Mouse (Mus musculus) kidney, embryonic 16.5 days (tissue): ENCODE measurements around the gene 1700001C02Rik. TPM values are rescaled to one million over a fixed set of nuclear protein-coding genes. Genes with fewer than 3 reads are reported as not detected.

Experiments
- ATAC-seq: fragments of 200-750 bp; cut with Nextera tagmentation; 2 replicates; pipeline ENCODE4 v1.8.0; 2017; ENCODE audit warnings: moderate TSS enrichment; ENCODE audit not compliant: low FRiP score, low TSS enrichment
- H3K27ac ChIP-seq: fragments of 300-500 bp; sonication (generic); 2 replicates; pipeline ENCODE4 v1.5.1; 2014; ENCODE audit warnings: low read length
- H3K27me3 ChIP-seq: fragments of 300-500 bp; sonication (generic); 2 replicates; pipeline ENCODE4 v1.6.1; 2014; ENCODE audit warnings: low read length, control low read depth, mixed read lengths; ENCODE audit not compliant: insufficient read depth
- H3K36me3 ChIP-seq: fragments of 300-500 bp; sonication (generic); 2 replicates; pipeline ENCODE4 v1.6.1; 2014; ENCODE audit warnings: low read length, control low read depth, mixed read lengths; ENCODE audit not compliant: insufficient read depth
- H3K4me1 ChIP-seq: fragments of 300-500 bp; sonication (generic); 2 replicates; pipeline ENCODE4 v1.6.1; 2014; ENCODE audit warnings: low read length, control low read depth, mixed read lengths; ENCODE audit not compliant: insufficient read depth
- H3K4me2 ChIP-seq: fragments of 300-500 bp; sonication (generic); replicated peaks from 2 replicates; pipeline ENCODE4 v1.6.1; 2014; ENCODE audit warnings: low read depth, low read length
- H3K4me3 ChIP-seq: fragments of 300-500 bp; sonication (generic); 2 replicates; pipeline ENCODE4 v1.5.1; 2014; ENCODE audit warnings: mild to moderate bottlenecking, low read length
- H3K9ac ChIP-seq: fragments of 300-500 bp; sonication (generic); replicated peaks from 2 replicates; pipeline ENCODE4 v1.6.1; 2014; ENCODE audit warnings: low read length
- H3K9me3 ChIP-seq: fragments of 300-500 bp; sonication (generic); 2 replicates; pipeline ENCODE4 v1.6.1; 2016; ENCODE audit warnings: low read length, control low read depth
- WGBS: fragments of 180-500 bp; shearing (Covaris S2); extraction: QIAGEN DNeasy Blood & Tissue Kit; methylation state at CpG from one replicate; pipeline ENCODE4 v1.1.7; 2014; 5-methylcytosine and 5-hydroxymethylcytosine counted together
- polyA plus RNA-seq: library from polyadenylated mRNA; unstranded; fragments of >200 nt; fragmentation: Nextera tagmentation; extraction: Ambion mirVana; gene quantifications from 2 replicates; pipeline ENCODE4 v1.2.1, GENCODE M21; 2015

1700001C02Rik gene
- polyA plus RNA-seq, 1 experiment from 2014 or later, result not detected

DNA sequence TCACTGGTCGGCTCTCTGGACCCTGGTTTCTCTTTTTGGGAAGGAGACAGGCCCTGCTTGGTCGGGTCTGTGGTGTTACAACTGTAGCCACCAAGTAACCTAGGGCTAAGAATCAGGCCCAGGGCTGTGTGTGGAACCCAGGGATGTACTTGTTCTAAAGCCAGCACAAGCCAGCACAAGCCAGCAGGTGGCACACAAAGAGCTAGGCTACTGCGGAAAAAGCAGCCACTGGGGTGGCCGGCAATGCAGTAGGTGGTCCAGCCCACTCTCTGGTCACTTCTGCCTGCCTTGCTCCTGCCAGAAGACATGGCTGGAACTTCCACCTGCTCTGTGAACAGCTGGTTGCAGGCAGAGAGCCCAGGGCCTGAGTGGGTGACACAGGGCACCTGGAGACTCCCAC lies 5.7 kb upstream of the 1700001C02Rik start:
- no peak overlapping the region for H3K4me2 ChIP-seq
- no peak for ATAC-seq
- no peaks in the 10 kb centered on the region for H3K36me3 ChIP-seq
- no peak overlapping the region for H3K27ac ChIP-seq
- no peak overlapping the region for H3K4me3 ChIP-seq
- no peak overlapping the region for H3K9ac ChIP-seq
- H3K27me3 ChIP-seq, result peaks cover 3% of the 10 kb centered on the region; the same call in 1 of the 2 replicates
- H3K4me1 ChIP-seq, result no peaks in the 10 kb centered on the region
- no peaks in the 10 kb centered on the region for H3K9me3 ChIP-seq
- WGBS, result 46% methylated on average over 4 of the region's 4 CpGs

- H3K4me3 ChIP-seq, result no peak within 1 kb of the TSS
- H3K27me3 ChIP-seq, result peaks cover 14% of the 10 kb centered on the region
- ATAC-seq, result no peak
- H3K4me2 ChIP-seq, result no peak within 1 kb of the TSS
- H3K36me3 ChIP-seq, result no peaks in the 10 kb centered on the region
- H3K9ac ChIP-seq, result no peak within 1 kb of the TSS
- no peak within 1 kb of the TSS for H3K27ac ChIP-seq
- no peaks in the 10 kb centered on the region for H3K9me3 ChIP-seq
- WGBS, result 30% methylated on average over 12 of the region's 12 CpGs
- H3K4me1 ChIP-seq, result no peaks in the 10 kb centered on the region
Observed at GRCm38 (mm10) chr5:30461821-30462220, 4.0 kb upstream of the 1700001C02Rik start, which contains the start of gene Otof. Gene Otof (minus strand): TSS chr5:30461932.

- ATAC-seq, result 0 out of 2 replicates have a peak, but pooled peaks have one; percentile 13
- WGBS, result 39% methylated on average over 9 of the region's 9 CpGs
- no peaks in the 10 kb centered on the region for H3K36me3 ChIP-seq
Observed at GRCm38 (mm10) chr5:30466315-30466714, 468 bp downstream of the 1700001C02Rik start.

GRCm38 (mm10) chr5:30470454-30470853 lies 4.6 kb downstream of the 1700001C02Rik start:
- ATAC-seq, result no peak

More at GRCm38 (mm10) chr5:30466315-30466714, 468 bp downstream of the 1700001C02Rik start:
- Histone ChIP-seq H3K27me3 (peaks cover 14% of the 10 kb centered on the region), H3K4me2 (peak overlapping the region; percentile 70), H3K27ac (no peak overlapping the region), H3K4me3 (peak overlapping the region; percentile 41), H3K9ac (no peak overlapping the region; the same call in 1 of the 2 replicates), H3K4me1 (no peaks in the 10 kb centered on the region), H3K9me3 (no peaks in the 10 kb centered on the region)

DNA sequence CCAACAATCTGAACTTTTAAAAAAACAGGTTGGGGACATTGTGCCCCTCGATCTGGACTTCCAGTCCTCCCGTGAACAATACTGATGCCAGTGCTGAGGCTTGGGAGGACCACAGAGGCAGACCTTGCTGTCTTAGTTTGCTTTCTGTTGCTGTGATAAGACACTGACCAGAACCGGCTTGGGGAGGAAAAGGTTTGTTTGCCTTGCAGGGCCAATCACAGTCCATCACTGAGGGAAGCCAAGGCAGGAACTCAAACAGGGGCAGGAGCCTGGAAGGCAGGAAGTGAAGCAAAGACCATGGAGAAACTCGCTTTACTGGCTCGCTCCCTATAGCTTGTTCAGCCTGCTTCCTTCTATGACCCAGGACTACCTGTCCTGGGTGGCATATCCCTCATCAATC lies 6.3 kb downstream of the 1700001C02Rik start:
- Histone ChIP-seq H3K4me2 (no peak overlapping the region), H3K9ac (no peak overlapping the region), H3K4me3 (no peak overlapping the region), H3K36me3 (no peaks in the 10 kb centered on the region), H3K27ac (no peak overlapping the region), H3K4me1 (no peaks in the 10 kb centered on the region), H3K27me3 (no peaks in the 10 kb centered on the region), H3K9me3 (no peaks in the 10 kb centered on the region)
- ATAC-seq, result no peak
- WGBS, result 66% methylated on average over 5 of the region's 5 CpGs

More at GRCm38 (mm10) chr5:30470454-30470853, 4.6 kb downstream of the 1700001C02Rik start:
- peaks cover 7% of the 10 kb centered on the region for H3K27me3 ChIP-seq
- no peak overlapping the region for H3K9ac ChIP-seq
- no peaks in the 10 kb centered on the region for H3K36me3 ChIP-seq
- no peak overlapping the region for H3K4me2 ChIP-seq
- no peaks in the 10 kb centered on the region for H3K9me3 ChIP-seq
- H3K4me1 ChIP-seq, result no peaks in the 10 kb centered on the region
- no peak overlapping the region for H3K4me3 ChIP-seq
- H3K27ac ChIP-seq, result no peak overlapping the region
- 62% methylated on average over 6 of the region's 6 CpGs for WGBS

- no peak overlapping the region for H3K27ac ChIP-seq
- 44% methylated on average over 10 of the region's 10 CpGs for WGBS
- H3K4me1 ChIP-seq, result no peaks in the 10 kb centered on the region
- no peaks in the 10 kb centered on the region for H3K36me3 ChIP-seq
- no peaks in the 10 kb centered on the region for H3K9me3 ChIP-seq
- no peak overlapping the region for H3K9ac ChIP-seq
- ATAC-seq, result no peak
- H3K27me3 ChIP-seq, result no peaks in the 10 kb centered on the region
- no peak overlapping the region for H3K4me3 ChIP-seq
- no peak overlapping the region for H3K4me2 ChIP-seq
Observed at GRCm38 (mm10) chr5:30476534-30476933, 10.7 kb downstream of the 1700001C02Rik start.

DNA sequence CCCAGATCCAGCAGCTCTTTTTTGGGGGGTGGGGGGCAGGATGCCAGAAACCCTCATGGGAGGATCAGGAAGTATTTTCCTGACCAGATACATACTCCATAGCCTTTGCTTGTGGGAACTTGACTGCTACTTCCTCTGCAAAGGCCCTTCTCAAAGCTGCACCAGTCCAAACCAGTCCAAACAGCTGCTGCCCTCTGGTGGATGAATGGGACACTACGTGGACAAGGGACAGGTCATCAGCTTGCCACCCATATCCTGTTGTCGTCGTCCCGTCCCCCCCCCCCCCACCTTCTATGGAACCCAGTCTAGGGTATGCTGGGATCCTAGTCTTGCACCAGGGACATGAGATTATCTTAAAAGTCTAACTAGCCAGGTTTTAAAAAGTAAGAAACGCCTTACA lies 16.5 kb downstream of the 1700001C02Rik start:
- Histone ChIP-seq H3K4me3 (no peak overlapping the region), H3K27ac (no peak overlapping the region), H3K27me3 (no peaks in the 10 kb centered on the region), H3K36me3 (no peaks in the 10 kb centered on the region), H3K4me2 (no peak overlapping the region), H3K9ac (no peak overlapping the region), H3K9me3 (no peaks in the 10 kb centered on the region), H3K4me1 (no peaks in the 10 kb centered on the region)
- ATAC-seq, result no peak
- 17% methylated on average over 5 of the region's 5 CpGs for WGBS

- H3K4me1 ChIP-seq, result no peaks in the 10 kb centered on the region
- no peaks in the 10 kb centered on the region for H3K9me3 ChIP-seq
- no peaks in the 10 kb centered on the region for H3K27me3 ChIP-seq
- H3K27ac ChIP-seq, result no peak overlapping the region
- no peak overlapping the region for H3K9ac ChIP-seq
- ATAC-seq, result no peak
- no peak overlapping the region for H3K4me2 ChIP-seq
- H3K36me3 ChIP-seq, result no peaks in the 10 kb centered on the region
- 83% methylated on average over 8 of the region's 8 CpGs for WGBS
- H3K4me3 ChIP-seq, result no peak overlapping the region
Observed at GRCm38 (mm10) chr5:30483533-30483932, 17.7 kb downstream of the 1700001C02Rik start.

DNA sequence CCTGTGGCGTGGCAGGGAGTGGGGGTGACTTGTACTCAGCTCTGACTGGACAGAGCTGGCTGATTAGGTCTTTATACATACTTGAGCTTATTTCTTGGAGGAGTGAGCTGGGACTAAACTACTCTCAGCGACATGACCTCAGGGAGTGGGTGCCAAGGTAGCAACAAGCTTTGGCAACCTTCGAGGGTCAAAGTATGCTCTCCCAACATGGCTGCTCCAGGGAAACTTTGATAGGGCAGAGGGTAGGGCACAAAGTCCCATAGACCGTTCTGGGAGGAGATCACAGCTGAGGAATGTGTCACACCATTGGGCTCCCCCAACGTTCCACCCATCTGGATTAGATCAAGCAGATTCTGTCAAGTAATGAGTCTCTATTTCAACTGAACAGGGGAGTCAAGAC lies 18.7 kb downstream of the 1700001C02Rik start:
- 69% methylated on average over 5 of the region's 5 CpGs for WGBS
- no peaks in the 10 kb centered on the region for H3K27me3 ChIP-seq
- H3K4me2 ChIP-seq, result no peak overlapping the region
- H3K9ac ChIP-seq, result no peak overlapping the region
- no peak for ATAC-seq
- no peaks in the 10 kb centered on the region for H3K9me3 ChIP-seq
- no peak overlapping the region for H3K4me3 ChIP-seq
- no peaks in the 10 kb centered on the region for H3K36me3 ChIP-seq
- H3K27ac ChIP-seq, result no peak overlapping the region
- H3K4me1 ChIP-seq, result no peaks in the 10 kb centered on the region

DNA sequence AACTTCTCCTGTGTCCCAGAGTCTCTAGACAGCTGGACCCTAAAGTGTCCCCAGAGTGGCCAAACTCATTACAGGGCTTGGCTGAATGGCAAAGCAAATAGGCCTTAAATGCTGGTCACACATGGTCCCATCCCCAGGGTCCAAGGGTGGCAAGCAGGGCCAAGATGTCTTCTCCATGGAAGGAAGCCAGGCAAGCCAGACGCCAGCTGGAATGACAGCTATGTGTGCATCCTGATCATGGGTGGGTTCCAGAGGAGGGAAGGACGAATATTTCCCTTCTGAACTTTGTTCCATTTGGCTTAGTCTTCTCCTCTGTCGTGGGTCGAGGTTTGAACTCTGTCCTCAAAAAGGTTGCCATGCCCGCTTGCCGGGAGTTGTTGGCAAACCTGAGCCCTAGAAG lies 19.3 kb downstream of the 1700001C02Rik start:
- no peaks in the 10 kb centered on the region for H3K36me3 ChIP-seq
- H3K27ac ChIP-seq, result no peak overlapping the region
- no peak overlapping the region for H3K4me2 ChIP-seq
- no peak overlapping the region for H3K4me3 ChIP-seq
- H3K27me3 ChIP-seq, result no peaks in the 10 kb centered on the region
- 80% methylated on average over 6 of the region's 6 CpGs for WGBS
- H3K9ac ChIP-seq, result no peak overlapping the region
- H3K9me3 ChIP-seq, result no peaks in the 10 kb centered on the region
- ATAC-seq, result no peak
- no peaks in the 10 kb centered on the region for H3K4me1 ChIP-seq
